Comparison of ENCODE assay signal across 16 mouse cellular contexts in the genomic region with DNA sequence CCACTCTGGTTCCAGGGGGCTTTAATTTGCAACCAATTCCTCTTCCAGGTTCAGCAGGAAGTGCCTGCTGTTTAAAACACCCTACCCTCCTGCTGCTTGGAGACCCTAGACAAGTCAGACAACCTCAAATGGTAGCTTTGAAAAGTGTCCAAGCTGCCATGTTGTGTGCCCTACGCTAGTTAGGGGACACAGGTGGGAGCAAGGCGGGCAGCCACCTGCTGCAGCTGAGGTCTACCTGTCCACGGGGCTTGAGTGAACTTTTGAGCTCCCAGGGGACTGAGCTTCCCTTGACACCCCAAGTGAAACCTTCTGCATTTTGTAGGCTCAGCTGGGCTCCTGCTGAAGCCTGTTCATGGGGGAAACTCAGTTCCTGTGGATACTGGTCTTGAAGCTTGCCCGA. TPM values are rescaled to one million over a fixed set of nuclear protein-coding genes. Genes with fewer than 3 reads are reported as not detected.
DNase-seq lines count a peak whose midpoint lies in the region; ATAC-seq and TF ChIP-seq lines count a peak whose summit lies in the region.
"Had no signal": no experiment of that assay in that cellular context is flagged by ENCODE, and none has a peak within 500 bp of the region (broad histone marks: within the 10 kb centered on the region; RNA-seq: fewer than 3 reads in every experiment).

No protein-coding gene starts in this region.

- H3K27ac ChIP-seq in forebrain, embryonic 15.5 days (replicated peaks) = peak overlapping the region; percentile 82; the same call in 1 of the 2 replicates
- no peak overlapping the region for H3K27ac ChIP-seq in forebrain, embryonic 14.5 days (ENCODE audit: low read depth, low read length)
- H3K27ac ChIP-seq in heart, embryonic 14.5 days (replicated peaks in 1 of 2; ENCODE audit: control insufficient read depth in 1 of 2, insufficient read depth in 1 of 2, low read depth in 2 of 2, low read length in 2 of 2) = peak overlapping the region; percentile 90 to 93
- H3K27ac ChIP-seq in lung, embryonic 14.5 days (ENCODE audit: low read depth) = peak overlapping the region; percentile 93; the same call in 1 of the 2 replicates
- H3K27ac ChIP-seq in heart, embryonic 16.5 days (ENCODE audit: low read length) = peak overlapping the region; percentile 95
- H3K27ac ChIP-seq: limb, embryonic 12.5 days had no signal

- no peak for DNase-seq in forebrain, embryonic 14.5 days (ENCODE audit: low spot score)
- DNase-seq in heart, postnatal 25 days (ENCODE audit: low spot score) = no peak
- DNase-seq in lung, embryonic 14.5 days = no peak
- DNase-seq in lung, postnatal 25 days (ENCODE audit: low spot score) = no peak
- DNase-seq in ovary, postnatal 10 days (ENCODE audit: low spot score) = no peak
- DNase-seq: adrenal gland, adult 8-10 months; B cell, adult 2 months; cerebellum, postnatal 10 days; kidney, adult 11 months; thymus, postnatal 14 days had no signal

- no peaks in the 10 kb centered on the region for H3K36me3 ChIP-seq in forebrain, embryonic 15.5 days
- no peaks in the 10 kb centered on the region for H3K36me3 ChIP-seq in forebrain, embryonic 14.5 days (ENCODE audit: control insufficient read depth, insufficient read depth, low read length)
- no peaks in the 10 kb centered on the region; the same call in 1 of the 2 replicates for H3K36me3 ChIP-seq in heart, embryonic 14.5 days (ENCODE audit: control insufficient read depth, insufficient read depth, low read length)
- no peaks in the 10 kb centered on the region for H3K36me3 ChIP-seq in lung, embryonic 14.5 days (ENCODE audit: insufficient read depth)
- peaks cover 4% of the 10 kb centered on the region; the same call in 1 of the 2 replicates for H3K36me3 ChIP-seq in heart, embryonic 16.5 days (ENCODE audit: control insufficient read depth, insufficient read depth)
- H3K36me3 ChIP-seq: hindbrain, embryonic 15.5 days; limb, embryonic 12.5 days; neural tube, embryonic 15.5 days had no signal

- no peak overlapping the region for H3K9ac ChIP-seq in forebrain, embryonic 15.5 days (replicated peaks)
- no peak overlapping the region for H3K9ac ChIP-seq in forebrain, embryonic 14.5 days (ENCODE audit: low read length)
- peak overlapping the region; percentile 59 for H3K9ac ChIP-seq in heart, embryonic 14.5 days (ENCODE audit: low read length)
- no peak overlapping the region for H3K9ac ChIP-seq in lung, embryonic 14.5 days
- peak overlapping the region; percentile 32 for H3K9ac ChIP-seq in heart, embryonic 16.5 days (ENCODE audit: low read length)
- H3K9ac ChIP-seq: hindbrain, embryonic 15.5 days; limb, embryonic 12.5 days; neural tube, embryonic 15.5 days had no signal

- 95% methylated on average over 4 of the region's 4 CpGs for WGBS in forebrain, embryonic 15.5 days
- 89% methylated on average over 4 of the region's 4 CpGs for WGBS in forebrain, embryonic 14.5 days
- WGBS in heart, embryonic 14.5 days = 79% methylated on average over 4 of the region's 4 CpGs
- 90% methylated on average over 4 of the region's 4 CpGs for WGBS in lung, embryonic 14.5 days
- 80% methylated on average over 4 of the region's 4 CpGs for WGBS in heart, embryonic 16.5 days

- peaks cover 69% of the 10 kb centered on the region for H3K4me1 ChIP-seq in forebrain, embryonic 15.5 days
- H3K4me1 ChIP-seq in forebrain, embryonic 14.5 days (ENCODE audit: control insufficient read depth, insufficient read depth, low read length) = peaks cover 52% of the 10 kb centered on the region
- peaks cover 83 to 93% of the 10 kb centered on the region in 2 experiments for H3K4me1 ChIP-seq in heart, embryonic 14.5 days (ENCODE audit: control insufficient read depth in 2 of 2, insufficient read depth in 2 of 2, low read length in 2 of 2)
- H3K4me1 ChIP-seq in lung, embryonic 14.5 days (ENCODE audit: insufficient read depth) = peaks cover 54% of the 10 kb centered on the region
- H3K4me1 ChIP-seq in heart, embryonic 16.5 days (ENCODE audit: control insufficient read depth, insufficient read depth, low read length) = peaks cover 88% of the 10 kb centered on the region

- no peaks in the 10 kb centered on the region for H3K27me3 ChIP-seq in forebrain, embryonic 15.5 days
- no peaks in the 10 kb centered on the region for H3K27me3 ChIP-seq in forebrain, embryonic 14.5 days (replicated peaks; ENCODE audit: control insufficient read depth, insufficient read depth, low read length)
- H3K27me3 ChIP-seq in heart, embryonic 14.5 days (ENCODE audit: control insufficient read depth, insufficient read depth, low read length) = no peaks in the 10 kb centered on the region
- H3K27me3 ChIP-seq in lung, embryonic 14.5 days (ENCODE audit: insufficient read depth, low read length) = no peaks in the 10 kb centered on the region
- no peaks in the 10 kb centered on the region for H3K27me3 ChIP-seq in heart, embryonic 16.5 days (ENCODE audit: control insufficient read depth, insufficient read depth, low read length)
- H3K27me3 ChIP-seq: hindbrain, embryonic 15.5 days; limb, embryonic 12.5 days; neural tube, embryonic 15.5 days had no signal

- no peak overlapping the region for H3K4me2 ChIP-seq in forebrain, embryonic 15.5 days (replicated peaks)
- no peak overlapping the region for H3K4me2 ChIP-seq in forebrain, embryonic 14.5 days (ENCODE audit: low read length)
- peak overlapping the region; percentile 35; the same call in 1 of the 2 replicates for H3K4me2 ChIP-seq in heart, embryonic 14.5 days (ENCODE audit: low read length)
- no peak overlapping the region for H3K4me2 ChIP-seq in lung, embryonic 14.5 days
- H3K4me2 ChIP-seq in heart, embryonic 16.5 days (ENCODE audit: low read depth, low read length) = no peak overlapping the region
- H3K4me2 ChIP-seq: hindbrain, embryonic 15.5 days; limb, embryonic 12.5 days; neural tube, embryonic 15.5 days had no signal

- no peak for TF ChIP-seq CTCF in lung, embryonic 14.5 days (IDR thresholded peaks at IDR 0.05; ENCODE audit: low read depth)

- ATAC-seq in forebrain, embryonic 15.5 days (replicated peaks) = no peak
- no peak for ATAC-seq in forebrain, embryonic 14.5 days
- no peak for ATAC-seq in heart, embryonic 14.5 days (ENCODE audit: insufficient number of reproducible peaks, insufficient read depth, low FRiP score, low read depth)
- ATAC-seq in lung, embryonic 14.5 days (ENCODE audit: insufficient read depth) = no peak
- no peak for ATAC-seq in heart, embryonic 16.5 days (replicated peaks; ENCODE audit: extremely low read depth, insufficient read depth, low FRiP score)

- intact Hi-C loops in heart, postnatal 25 days (cut with DNase I) = loop anchor here (5.0 kb wide), 1 partner anchor 53 kb away; no protein-coding TSS in a partner anchor

- no peaks in the 10 kb centered on the region for H3K9me3 ChIP-seq in forebrain, embryonic 15.5 days
- no peaks in the 10 kb centered on the region for H3K9me3 ChIP-seq in forebrain, embryonic 14.5 days (replicated peaks; ENCODE audit: control insufficient read depth, low read length)
- peaks cover 6% of the 10 kb centered on the region; the same call in 1 of the 2 replicates for H3K9me3 ChIP-seq in heart, embryonic 14.5 days (ENCODE audit: control insufficient read depth, low read length)
- H3K9me3 ChIP-seq in lung, embryonic 14.5 days (ENCODE audit: low read depth, low read length) = no peaks in the 10 kb centered on the region
- H3K9me3 ChIP-seq in heart, embryonic 16.5 days (replicated peaks; ENCODE audit: control insufficient read depth, low read length) = no peaks in the 10 kb centered on the region
- H3K9me3 ChIP-seq: hindbrain, embryonic 15.5 days; limb, embryonic 12.5 days; neural tube, embryonic 15.5 days had no signal

- no peak overlapping the region for H3K4me3 ChIP-seq in forebrain, embryonic 15.5 days
- no peak overlapping the region for H3K4me3 ChIP-seq in forebrain, embryonic 14.5 days (ENCODE audit: low read depth, low read length)
- H3K4me3 ChIP-seq in heart, embryonic 14.5 days (ENCODE audit: control insufficient read depth in 1 of 2, insufficient read depth in 1 of 2, low read depth in 1 of 2, low read length in 2 of 2) = no peak overlapping the region
- H3K4me3 ChIP-seq in lung, embryonic 14.5 days (ENCODE audit: low read depth, low read length) = no peak overlapping the region
- no peak overlapping the region for H3K4me3 ChIP-seq in heart, embryonic 16.5 days (ENCODE audit: low read length)
- H3K4me3 ChIP-seq: hindbrain, embryonic 15.5 days; limb, embryonic 12.5 days; neural tube, embryonic 15.5 days had no signal

RNA-seq across cellular contexts. Expression of a gene that starts 58.1 kb away (rescaled TPM):
- 13.1 and 13.3 TPM in 2 replicates for polyA plus RNA-seq in forebrain, embryonic 15.5 days (2015; fragmentation: Nextera tagmentation; extraction: Ambion mirVana)
- 14.1 and 14.5 TPM in 2 replicates for polyA plus RNA-seq in forebrain, embryonic 14.5 days (2014; fragmentation: Nextera tagmentation; extraction: Ambion mirVana)
- 15.3 and 19.0 TPM in 2 replicates for polyA plus RNA-seq in heart, embryonic 14.5 days (2014; fragmentation: Nextera tagmentation; extraction: Ambion mirVana)
- 10 to 100 TPM; 34.9 to 37.7 TPM for total RNA-seq in heart, postnatal 25 days (2021)
- polyA plus RNA-seq in lung, embryonic 14.5 days (2014; fragmentation: Nextera tagmentation; extraction: Ambion mirVana) = 10.6 TPM in 2 replicates
- polyA plus RNA-seq in heart, embryonic 16.5 days (2015; fragmentation: Nextera tagmentation; extraction: Ambion mirVana) = 7.6 and 9.2 TPM in 2 replicates

Comparison
In these comparisons a context has a peak if more than half of its experiments do, and no peak if none do; other contexts are left out.
1. H3K9ac ChIP-seq: peak in heart, embryonic 14.5 days (single experiment) and heart, embryonic 16.5 days (single experiment); none in forebrain, embryonic 15.5 days (single experiment), forebrain, embryonic 14.5 days (single experiment) and lung, embryonic 14.5 days (single experiment).